Mouse (Mus musculus): ENCODE measurements around the gene Iqsec1. TPM values are rescaled to one million over a fixed set of nuclear protein-coding genes. Genes with fewer than 3 reads are reported as not detected.

The Iqsec1 gene
- polyA plus RNA-seq, 1 experiment from 2014 or later, result 11.6 TPM

DNA sequence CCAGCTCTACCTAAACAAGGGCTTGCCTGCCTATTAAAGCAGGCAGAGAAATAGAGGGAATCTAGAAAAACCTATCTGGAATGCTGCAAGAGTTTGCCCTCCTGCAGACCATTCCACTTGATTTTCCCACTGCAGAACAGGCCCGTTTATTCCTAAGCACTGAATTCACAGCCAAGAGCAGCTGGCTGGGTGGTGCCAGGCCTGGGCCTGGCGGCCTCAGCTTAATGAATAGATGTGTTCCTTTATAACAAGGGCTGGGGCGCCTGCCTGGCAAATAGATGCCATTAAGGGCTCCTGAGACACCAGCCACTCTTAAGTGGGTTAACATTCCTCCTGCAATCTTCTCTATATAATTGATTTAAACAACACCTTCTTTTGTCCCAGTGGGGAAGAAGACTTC, 265.5 kb downstream of the Iqsec1 start:
- no peaks in the 10 kb centered on the region for H3K9me3 ChIP-seq
- H3K4me1 ChIP-seq, result peaks cover 24% of the 10 kb centered on the region
- H3K4me2 ChIP-seq, result no peak overlapping the region
- H3K9ac ChIP-seq, result no peak overlapping the region
- H3K27ac ChIP-seq, result no peak overlapping the region
- no peaks in the 10 kb centered on the region for H3K36me3 ChIP-seq
- H3K4me3 ChIP-seq, result no peak overlapping the region
- no peak for ATAC-seq (ENCODE audit: insufficient number of reproducible peaks, low FRiP score, low TSS enrichment, low read depth)
- WGBS, result 51% methylated on average over 3 of the region's 3 CpGs
- no peaks in the 10 kb centered on the region for H3K27me3 ChIP-seq

- H3K4me1 ChIP-seq, result peaks cover 38% of the 10 kb centered on the region
- ATAC-seq (ENCODE audit: insufficient number of reproducible peaks, low FRiP score, low TSS enrichment, low read depth), result no peak
- H3K4me2 ChIP-seq, result no peak overlapping the region
- no peak overlapping the region for H3K9ac ChIP-seq
- H3K4me3 ChIP-seq, result no peak overlapping the region
- WGBS, result 72% methylated on average over 5 of the region's 5 CpGs
- no peak overlapping the region for H3K27ac ChIP-seq
- H3K9me3 ChIP-seq, result no peaks in the 10 kb centered on the region
- no peaks in the 10 kb centered on the region for H3K27me3 ChIP-seq
- H3K36me3 ChIP-seq, result no peaks in the 10 kb centered on the region
Observed at GRCm38 (mm10) chr6:90720996-90721746, 267.3 kb downstream of the Iqsec1 start.

DNA sequence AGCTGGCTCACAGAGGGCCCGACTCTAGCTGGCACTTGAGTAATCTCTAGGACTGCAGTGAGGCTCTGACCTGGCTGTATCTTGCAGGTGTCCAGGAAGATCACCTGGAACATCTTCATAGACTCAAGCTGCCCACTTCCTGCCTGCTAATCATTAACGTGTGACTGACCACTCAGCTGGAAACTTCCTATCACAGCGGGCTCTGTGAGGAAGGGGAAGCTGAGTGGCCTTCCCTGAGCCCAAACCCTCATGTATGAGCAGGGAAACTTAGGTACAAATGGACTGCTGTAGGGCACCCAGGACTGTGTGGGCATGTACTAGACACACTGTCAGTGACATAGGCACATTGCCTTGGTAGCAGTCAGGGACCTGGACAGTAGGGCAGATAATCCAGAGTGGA, 268.3 kb downstream of the Iqsec1 start:
- H3K27me3 ChIP-seq, result no peaks in the 10 kb centered on the region
- no peak for ATAC-seq (ENCODE audit: insufficient number of reproducible peaks, low FRiP score, low TSS enrichment, low read depth)
- H3K36me3 ChIP-seq, result no peaks in the 10 kb centered on the region
- H3K4me2 ChIP-seq, result no peak overlapping the region
- peaks cover 41% of the 10 kb centered on the region for H3K4me1 ChIP-seq
- no peaks in the 10 kb centered on the region for H3K9me3 ChIP-seq
- H3K9ac ChIP-seq, result no peak overlapping the region
- no peak overlapping the region for H3K4me3 ChIP-seq
- 58% methylated on average over 3 of the region's 3 CpGs for WGBS
- no peak overlapping the region for H3K27ac ChIP-seq

GRCm38 (mm10) chr6:90719402-90719801, 269.1 kb downstream of the Iqsec1 start:
- Histone ChIP-seq H3K9me3 (no peaks in the 10 kb centered on the region), H3K36me3 (no peaks in the 10 kb centered on the region), H3K27ac (no peak overlapping the region), H3K4me1 (peaks cover 42% of the 10 kb centered on the region), H3K4me2 (no peak overlapping the region), H3K27me3 (no peaks in the 10 kb centered on the region), H3K9ac (no peak overlapping the region), H3K4me3 (no peak overlapping the region)
- ATAC-seq (ENCODE audit: insufficient number of reproducible peaks, low FRiP score, low TSS enrichment, low read depth), result no peak
- 86% methylated on average over 6 of the region's 6 CpGs for WGBS

- 0 out of 2 replicates have a peak overlapping the region, but pooled peaks have one; percentile 27 for H3K27ac ChIP-seq
- 53% methylated on average over 3 of the region's 3 CpGs for WGBS
- peaks cover 48% of the 10 kb centered on the region for H3K4me1 ChIP-seq
Observed at GRCm38 (mm10) chr6:90718477-90718876, 270.0 kb downstream of the Iqsec1 start.

GRCm38 (mm10) chr6:90717711-90718110, 270.8 kb downstream of the Iqsec1 start:
- H3K4me1 ChIP-seq, result peaks cover 56% of the 10 kb centered on the region
- H3K36me3 ChIP-seq, result peaks cover 5% of the 10 kb centered on the region; the same call in 1 of the 2 replicates
- peak overlapping the region; percentile 38; the same call in 1 of the 2 replicates for H3K27ac ChIP-seq
- H3K9me3 ChIP-seq, result no peaks in the 10 kb centered on the region
- H3K27me3 ChIP-seq, result no peaks in the 10 kb centered on the region
- WGBS, result 14% methylated on average over 1 of the region's 1 CpGs
- ATAC-seq (ENCODE audit: insufficient number of reproducible peaks, low FRiP score, low TSS enrichment, low read depth), result no peak
- H3K4me3 ChIP-seq, result no peak overlapping the region
- no peak overlapping the region for H3K4me2 ChIP-seq
- no peak overlapping the region for H3K9ac ChIP-seq

More at GRCm38 (mm10) chr6:90718477-90718876, 270.0 kb downstream of the Iqsec1 start:
- no peak overlapping the region for H3K4me3 ChIP-seq
- ATAC-seq (ENCODE audit: insufficient number of reproducible peaks, low FRiP score, low TSS enrichment, low read depth), result no peak
- H3K27me3 ChIP-seq, result no peaks in the 10 kb centered on the region
- H3K9me3 ChIP-seq, result no peaks in the 10 kb centered on the region
- H3K9ac ChIP-seq, result no peak overlapping the region
- no peak overlapping the region for H3K4me2 ChIP-seq
- H3K36me3 ChIP-seq, result peaks cover 5% of the 10 kb centered on the region; the same call in 1 of the 2 replicates

GRCm38 (mm10) chr6:90716853-90717252, 271.6 kb downstream of the Iqsec1 start:
- H3K27me3 ChIP-seq, result no peaks in the 10 kb centered on the region
- WGBS, result 38% methylated on average over 4 of the region's 4 CpGs
- H3K4me1 ChIP-seq, result peaks cover 65% of the 10 kb centered on the region
- H3K4me2 ChIP-seq, result peak overlapping the region; percentile 75
- H3K9ac ChIP-seq, result 0 out of 2 replicates have a peak overlapping the region, but pooled peaks have one; percentile 73
- H3K4me3 ChIP-seq, result peak overlapping the region; percentile 83
- ATAC-seq (ENCODE audit: insufficient number of reproducible peaks, low FRiP score, low TSS enrichment, low read depth), result no peak
- H3K9me3 ChIP-seq, result no peaks in the 10 kb centered on the region
- H3K36me3 ChIP-seq, result peaks cover 5% of the 10 kb centered on the region; the same call in 1 of the 2 replicates
- H3K27ac ChIP-seq, result peak overlapping the region; percentile 92; the same call in 1 of the 2 replicates

DNA sequence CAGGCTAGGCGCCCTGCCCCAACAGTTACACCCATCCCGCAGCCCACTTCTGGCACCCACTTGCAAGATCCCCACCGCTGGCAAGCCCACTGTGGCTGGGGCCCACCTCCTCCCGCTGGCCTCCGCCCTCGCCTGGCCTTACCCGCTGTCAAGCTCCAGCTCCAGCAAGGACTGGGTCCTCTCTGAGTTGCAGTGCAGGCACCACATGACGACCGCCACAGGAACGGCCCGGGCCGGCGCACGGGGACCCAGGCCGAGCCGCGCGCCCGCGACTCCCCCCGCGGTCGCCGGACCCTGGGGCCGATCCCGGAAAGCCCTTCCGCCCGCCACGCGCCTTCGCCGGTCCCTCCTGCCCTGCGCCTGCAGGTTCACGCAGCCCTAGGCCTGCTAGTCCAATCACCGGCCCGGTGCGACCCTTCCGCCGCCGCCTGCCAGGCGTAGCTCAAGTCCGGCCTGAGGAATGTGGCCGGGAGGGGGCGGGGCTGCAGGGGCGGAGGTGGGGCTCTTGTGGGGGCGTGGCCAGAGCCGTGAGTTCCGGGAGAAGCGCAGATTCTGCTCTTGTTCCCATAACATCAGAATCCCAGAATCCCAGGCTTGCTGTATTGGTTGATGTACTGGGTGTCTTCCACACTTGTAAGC, 272.3 kb downstream of the Iqsec1 start:
- peak overlapping the region; percentile 73 for H3K9ac ChIP-seq
- H3K4me1 ChIP-seq, result peaks cover 71% of the 10 kb centered on the region
- no peaks in the 10 kb centered on the region for H3K27me3 ChIP-seq
- peak overlapping the region; percentile 75 for H3K4me2 ChIP-seq
- ATAC-seq (ENCODE audit: insufficient number of reproducible peaks, low FRiP score, low TSS enrichment, low read depth), result peak; percentile 59; the same call in 1 of the 2 replicates
- under 1% methylated on average over 44 of the region's 49 CpGs for WGBS
- H3K36me3 ChIP-seq, result peaks cover 5% of the 10 kb centered on the region; the same call in 1 of the 2 replicates
- peak overlapping the region; percentile 83 for H3K4me3 ChIP-seq
- H3K9me3 ChIP-seq, result no peaks in the 10 kb centered on the region
- H3K27ac ChIP-seq, result peak overlapping the region; percentile 92

- peak overlapping the region; percentile 73 for H3K9ac ChIP-seq
- H3K27me3 ChIP-seq, result no peaks in the 10 kb centered on the region
- peaks cover 79% of the 10 kb centered on the region for H3K4me1 ChIP-seq
- 26% methylated on average over 4 of the region's 4 CpGs for WGBS
- peak overlapping the region; percentile 83 for H3K4me3 ChIP-seq
- H3K9me3 ChIP-seq, result no peaks in the 10 kb centered on the region
- peak overlapping the region; percentile 75 for H3K4me2 ChIP-seq
- peaks cover 5% of the 10 kb centered on the region; the same call in 1 of the 2 replicates for H3K36me3 ChIP-seq
- peak overlapping the region; percentile 92 for H3K27ac ChIP-seq
- 0 out of 2 replicates have a peak, but pooled peaks have one; percentile 1 for ATAC-seq (ENCODE audit: insufficient number of reproducible peaks, low FRiP score, low TSS enrichment, low read depth)
Observed at GRCm38 (mm10) chr6:90715245-90715905, 273.1 kb downstream of the Iqsec1 start.

DNA sequence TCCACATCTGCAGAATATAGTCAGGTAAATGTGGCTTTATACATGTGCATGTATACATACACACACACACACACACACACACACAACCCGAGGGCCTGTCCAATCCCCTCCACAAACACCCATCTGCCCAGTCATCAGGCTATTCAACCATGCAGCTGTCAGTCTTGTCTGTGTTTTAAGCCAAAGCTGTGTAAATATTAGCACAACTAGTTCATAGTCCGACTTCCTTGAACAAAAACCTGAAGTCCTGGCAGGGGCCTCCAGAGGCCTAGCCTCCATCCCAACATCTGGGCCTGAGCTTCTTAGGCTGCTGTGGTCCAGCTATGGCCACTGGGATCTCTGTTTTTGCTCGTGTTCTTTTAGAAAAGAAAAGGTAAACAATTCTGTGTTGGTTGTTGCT, 274.8 kb downstream of the Iqsec1 start:
- Histone ChIP-seq H3K27me3 (no peaks in the 10 kb centered on the region), H3K9me3 (no peaks in the 10 kb centered on the region), H3K4me3 (no peak overlapping the region), H3K36me3 (peaks cover 5% of the 10 kb centered on the region; the same call in 1 of the 2 replicates), H3K27ac (no peak overlapping the region), H3K9ac (no peak overlapping the region), H3K4me2 (no peak overlapping the region), H3K4me1 (peaks cover 91% of the 10 kb centered on the region)
- 62% methylated on average over 3 of the region's 3 CpGs for WGBS
- ATAC-seq (ENCODE audit: insufficient number of reproducible peaks, low FRiP score, low TSS enrichment, low read depth), result no peak

GRCm38 (mm10) chr6:90712486-90713480, 275.7 kb downstream of the Iqsec1 start:
- Histone ChIP-seq H3K4me1 (peaks cover 92% of the 10 kb centered on the region), H3K9me3 (no peaks in the 10 kb centered on the region), H3K36me3 (peaks cover 5% of the 10 kb centered on the region; the same call in 1 of the 2 replicates), H3K9ac (no peak overlapping the region), H3K27me3 (no peaks in the 10 kb centered on the region), H3K4me3 (no peak overlapping the region), H3K27ac (peak overlapping the region; percentile 8), H3K4me2 (no peak overlapping the region)
- 58% methylated on average over 8 of the region's 8 CpGs for WGBS
- no peak for ATAC-seq (ENCODE audit: insufficient number of reproducible peaks, low FRiP score, low TSS enrichment, low read depth)
